Mouse (Mus musculus) CD4-positive helper T cell, adult 2 months (primary cell): ENCODE measurements around the gene Dnaaf2.

Experiments used
- DNase-seq: peaks from one replicate; pipeline ENCODE4 v3.0.0-alpha.2; 2012; ENCODE audit warnings: low read depth, missing footprints, low spot score

Gene Dnaaf2

GRCm38 (mm10) chr12:69198985-69199384 is 756 bp upstream of the Dnaaf2 start:
- DNase-seq: no peak

- DNase-seq: peak; percentile 79
Observed at GRCm38 (mm10) chr12:69197378-69198163, 658 bp downstream of the Dnaaf2 start.

DNA sequence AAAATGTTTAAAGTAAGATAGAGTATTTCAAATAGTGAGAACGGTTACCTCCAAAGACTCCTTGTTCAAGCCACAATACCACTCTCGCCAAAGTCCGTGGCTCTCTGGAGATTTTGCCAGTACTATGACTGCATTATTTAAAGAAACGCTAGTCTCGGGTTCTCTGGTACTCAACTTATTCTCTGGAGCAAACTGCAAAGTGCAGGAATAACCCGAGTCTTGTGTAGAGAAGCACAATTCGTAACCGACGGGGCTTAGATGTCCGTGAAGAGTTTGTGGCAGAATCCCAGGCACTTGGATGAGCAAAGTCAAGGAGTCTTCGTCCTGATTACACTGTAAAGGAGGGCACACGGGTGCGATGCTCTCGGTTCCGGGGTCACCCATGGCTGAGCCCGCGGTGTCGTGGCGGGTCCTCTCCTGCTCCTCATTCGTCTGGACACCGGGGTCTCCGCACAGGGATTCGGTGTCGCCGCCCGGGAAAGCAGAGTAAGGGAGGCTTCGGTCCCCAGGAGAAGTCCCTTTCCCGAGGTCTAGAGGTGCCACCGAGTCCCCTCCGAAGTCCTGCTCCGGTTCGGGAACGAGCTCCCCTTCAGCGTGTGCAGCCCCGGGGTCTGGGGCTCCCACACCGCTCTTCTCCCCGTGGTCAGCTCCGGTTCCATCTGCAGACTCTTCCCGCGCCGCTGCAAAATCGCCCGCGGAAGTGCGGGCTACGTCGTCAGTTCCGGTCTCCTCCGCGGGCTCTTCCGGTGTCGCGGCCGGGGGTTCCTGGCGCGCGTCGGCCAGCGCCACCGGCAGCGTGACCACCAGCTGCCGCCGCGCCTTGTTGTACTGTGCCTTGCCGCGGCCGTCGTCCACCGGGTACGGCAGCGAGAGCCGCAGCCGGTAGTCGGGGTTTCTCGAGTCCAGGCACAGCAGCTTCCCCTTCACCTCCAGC is 1.5 kb downstream of the Dnaaf2 start, which contains the start of gene Gm49383:
Gene Gm49383 (minus strand): TSS at position 661 of the 934 bp plus-strand sequence.
- DNase-seq: peak; percentile 83

GRCm38 (mm10) chr12:69192637-69193036 is 5.6 kb downstream of the Dnaaf2 start:
- DNase-seq: no peak

DNA sequence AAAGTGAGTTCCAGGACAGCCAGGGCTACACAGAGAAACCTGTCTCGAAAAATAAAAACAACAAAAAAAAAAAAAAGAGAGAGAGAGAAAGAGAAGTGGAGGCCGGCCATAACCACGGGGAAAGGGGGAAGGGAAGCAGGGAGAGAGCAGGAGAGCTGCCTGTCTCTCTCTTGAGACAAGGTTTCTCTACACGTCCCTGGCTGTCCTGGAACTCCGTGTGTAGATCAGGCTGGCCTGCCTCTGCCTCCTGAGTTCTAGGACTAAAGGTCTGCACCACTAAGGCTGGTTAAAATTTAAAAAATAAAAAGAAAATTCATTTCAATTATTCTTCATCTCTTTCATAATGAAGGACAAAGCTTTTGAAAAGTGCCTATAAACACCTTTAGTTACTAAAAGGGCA is 6.8 kb downstream of the Dnaaf2 start:
- DNase-seq: no peak

DNA sequence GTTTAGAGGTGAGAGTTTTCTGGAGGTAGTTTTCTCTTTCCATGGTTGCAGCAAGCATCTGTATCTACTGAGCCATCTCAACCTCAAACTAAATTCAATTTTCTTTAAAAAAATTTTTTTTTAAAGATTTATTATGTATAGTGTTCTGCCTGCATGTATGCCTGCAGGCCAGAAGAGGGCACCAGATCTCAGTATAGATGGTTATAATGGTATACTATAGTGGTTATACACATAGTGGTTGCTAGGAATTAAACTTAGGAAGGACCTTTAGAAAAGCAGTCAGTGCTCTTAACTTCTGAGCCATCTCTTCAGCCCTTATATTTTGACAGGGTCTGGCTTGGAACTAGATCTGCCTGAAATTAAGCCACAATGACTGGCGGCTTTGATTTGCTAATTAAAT is 7.7 kb downstream of the Dnaaf2 start:
- peak; percentile 47 for DNase-seq

DNA sequence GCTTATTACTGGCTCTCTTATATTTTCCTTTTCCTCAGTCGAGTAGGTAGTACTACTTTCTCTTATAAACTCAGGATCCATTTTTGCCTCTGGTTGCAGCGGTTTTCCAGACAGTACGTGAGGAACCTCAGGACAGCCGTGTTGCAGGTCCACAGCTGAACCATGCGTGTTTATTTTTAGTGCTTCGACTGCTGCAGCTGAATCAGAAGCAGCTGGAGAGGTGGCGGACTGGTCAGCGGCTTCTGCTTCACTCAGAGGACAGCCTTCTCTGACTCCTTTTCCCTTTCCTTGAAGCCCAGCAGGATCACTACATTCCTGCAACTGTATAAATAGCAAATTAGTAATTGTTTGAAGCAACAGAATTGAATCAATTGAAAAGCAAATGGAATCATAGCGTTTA is 8.2 kb downstream of the Dnaaf2 start:
- DNase-seq: no peak

DNA sequence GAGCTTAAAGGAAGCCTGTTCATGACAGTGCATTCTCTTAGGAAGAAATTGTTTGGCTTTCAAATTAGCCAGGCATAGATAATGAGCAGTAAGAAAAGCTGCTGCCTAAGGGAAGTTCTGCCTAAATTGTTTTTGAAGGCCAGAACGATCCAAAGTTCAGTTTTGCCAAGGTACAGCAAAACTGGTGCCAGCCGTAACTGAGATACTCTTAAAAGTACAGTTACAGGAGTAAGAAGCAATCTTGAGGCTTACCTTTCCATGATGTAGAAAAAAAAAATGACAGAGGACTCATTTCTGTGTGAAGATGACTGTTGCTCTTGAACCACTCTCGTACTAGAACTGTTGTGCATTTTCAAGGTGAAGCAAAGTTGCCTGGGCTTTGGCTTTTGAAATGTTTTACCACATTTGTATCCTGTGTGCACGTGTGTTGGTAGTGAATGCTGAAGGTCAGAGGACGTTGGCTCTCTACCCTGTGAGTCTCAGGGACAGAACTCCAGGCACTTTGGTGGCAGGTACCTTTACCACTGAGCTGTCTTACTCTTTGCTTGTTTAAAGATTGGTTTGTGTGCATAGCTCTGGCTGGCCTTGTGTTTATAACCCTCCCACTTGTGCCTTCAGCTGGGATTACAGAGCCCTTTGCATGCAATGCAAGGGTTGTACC is 11.3 kb downstream of the Dnaaf2 start:
- no peak for DNase-seq

GRCm38 (mm10) chr12:69185371-69185770 is 12.9 kb downstream of the Dnaaf2 start:
- DNase-seq: no peak

DNA sequence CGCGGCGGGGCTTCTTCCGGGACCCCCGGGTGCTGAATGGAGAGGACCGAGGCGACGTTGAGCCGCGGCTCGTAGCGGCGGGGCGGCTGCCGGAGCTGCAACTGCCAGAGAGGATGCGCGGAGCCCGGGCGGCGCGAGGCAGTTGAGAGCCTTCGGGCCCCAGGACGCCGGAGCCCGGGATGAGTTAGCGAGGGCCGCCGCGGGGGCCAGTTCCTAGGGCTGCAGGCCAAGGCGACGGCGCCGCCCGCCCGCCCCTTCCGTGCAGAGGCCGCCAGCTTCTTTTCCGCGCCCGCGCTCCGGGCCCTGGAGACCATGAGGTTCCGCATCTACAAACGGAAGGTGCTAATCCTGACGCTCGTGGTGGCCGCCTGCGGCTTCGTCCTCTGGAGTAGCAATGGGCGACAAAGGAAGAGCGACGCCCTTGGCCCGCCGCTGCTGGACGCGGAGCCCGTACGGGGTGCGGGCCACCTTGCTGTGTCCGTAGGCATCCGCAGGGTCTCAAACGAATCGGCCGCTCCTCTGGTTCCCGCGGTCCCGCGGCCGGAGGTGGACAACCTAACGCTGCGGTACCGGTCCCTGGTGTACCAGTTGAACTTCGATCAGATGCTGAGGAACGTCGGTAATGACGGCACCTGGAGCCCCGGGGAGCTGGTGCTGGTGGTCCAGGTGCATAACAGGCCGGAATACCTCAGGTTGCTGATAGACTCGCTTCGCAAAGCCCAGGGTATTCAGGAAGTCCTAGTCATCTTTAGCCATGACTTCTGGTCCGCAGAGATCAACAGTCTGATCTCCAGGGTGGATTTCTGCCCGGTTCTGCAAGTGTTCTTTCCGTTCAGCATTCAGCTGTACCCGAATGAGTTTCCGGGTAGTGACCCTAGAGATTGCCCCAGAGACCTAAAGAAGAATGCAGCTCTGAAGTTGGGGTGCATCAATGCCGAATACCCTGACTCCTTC is 13.6 kb downstream of the Dnaaf2 start:
- no peak for DNase-seq

- DNase-seq: peak; percentile 98
Observed at GRCm38 (mm10) chr12:69183583-69184308, 14.5 kb downstream of the Dnaaf2 start, which contains the start of the genes Rpl36al and Mgat2. Gene Rpl36al (minus strand): TSS chr12:69184083. Gene Mgat2 (plus strand): TSS chr12:69184157.

GRCm38 (mm10) chr12:69181800-69182199 is 16.4 kb downstream of the Dnaaf2 start:
- no peak for DNase-seq

GRCm38 (mm10) chr12:69179371-69179770 is 18.9 kb downstream of the Dnaaf2 start:
- DNase-seq: no peak

DNA sequence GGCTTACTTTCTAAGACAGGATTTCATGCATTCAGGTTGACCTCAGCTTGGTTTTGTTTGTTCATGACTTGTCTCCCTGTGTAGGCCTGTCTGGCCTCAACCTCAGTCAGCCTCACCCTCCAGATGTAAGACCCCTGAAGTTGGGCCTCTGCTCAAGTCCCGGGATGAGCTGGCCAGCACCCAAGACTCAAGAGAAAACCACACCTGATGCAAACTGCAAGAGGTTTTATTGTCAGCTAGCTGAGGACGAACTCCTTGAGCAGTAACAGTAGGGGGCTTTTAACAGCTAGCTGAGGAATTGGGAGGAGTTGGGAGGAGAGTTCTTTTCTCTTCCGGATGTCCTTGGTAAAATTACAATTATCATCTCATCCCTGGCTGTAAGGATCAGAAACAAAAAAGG is 20.7 kb downstream of the Dnaaf2 start:
- DNase-seq: no peak

DNA sequence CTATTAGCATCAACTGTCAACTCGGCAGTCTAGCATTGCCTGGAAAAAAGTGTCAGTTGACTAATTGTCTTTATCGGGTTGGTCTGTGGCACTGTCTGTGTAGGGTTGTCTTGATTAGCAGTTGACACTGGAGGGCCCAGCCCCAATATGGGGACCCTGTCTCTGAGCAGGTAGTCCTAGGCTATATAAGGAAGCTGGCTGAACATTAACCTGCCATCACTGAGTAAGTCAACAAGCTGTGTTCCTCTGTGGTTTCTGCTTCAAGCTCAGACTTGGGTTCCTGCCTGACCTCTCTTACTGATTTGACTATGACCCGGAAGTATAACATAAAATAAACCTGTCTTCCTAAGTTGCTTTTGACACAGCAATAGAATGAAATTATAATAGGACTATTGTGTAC is 22.3 kb downstream of the Dnaaf2 start:
- no peak for DNase-seq

DNA sequence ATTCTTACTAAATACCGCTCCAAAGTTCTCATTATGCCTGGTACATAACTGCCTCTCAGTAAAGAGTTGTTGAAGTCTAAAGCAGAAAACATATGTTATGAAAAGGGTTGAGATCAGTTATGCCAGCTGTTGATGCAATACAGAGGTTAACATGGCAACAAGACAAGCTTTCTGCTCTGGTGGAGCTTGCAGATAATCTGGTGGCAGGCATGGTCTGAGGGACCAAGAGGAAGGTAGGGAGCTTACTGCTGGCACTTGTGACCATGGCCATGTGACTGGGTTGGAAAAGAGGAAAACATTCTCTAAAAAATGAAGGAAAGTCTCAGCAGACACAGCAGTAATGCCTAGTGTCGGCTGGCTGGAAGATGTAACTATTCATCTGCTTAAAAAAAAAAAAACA is 26.9 kb downstream of the Dnaaf2 start:
- no peak for DNase-seq

DNA sequence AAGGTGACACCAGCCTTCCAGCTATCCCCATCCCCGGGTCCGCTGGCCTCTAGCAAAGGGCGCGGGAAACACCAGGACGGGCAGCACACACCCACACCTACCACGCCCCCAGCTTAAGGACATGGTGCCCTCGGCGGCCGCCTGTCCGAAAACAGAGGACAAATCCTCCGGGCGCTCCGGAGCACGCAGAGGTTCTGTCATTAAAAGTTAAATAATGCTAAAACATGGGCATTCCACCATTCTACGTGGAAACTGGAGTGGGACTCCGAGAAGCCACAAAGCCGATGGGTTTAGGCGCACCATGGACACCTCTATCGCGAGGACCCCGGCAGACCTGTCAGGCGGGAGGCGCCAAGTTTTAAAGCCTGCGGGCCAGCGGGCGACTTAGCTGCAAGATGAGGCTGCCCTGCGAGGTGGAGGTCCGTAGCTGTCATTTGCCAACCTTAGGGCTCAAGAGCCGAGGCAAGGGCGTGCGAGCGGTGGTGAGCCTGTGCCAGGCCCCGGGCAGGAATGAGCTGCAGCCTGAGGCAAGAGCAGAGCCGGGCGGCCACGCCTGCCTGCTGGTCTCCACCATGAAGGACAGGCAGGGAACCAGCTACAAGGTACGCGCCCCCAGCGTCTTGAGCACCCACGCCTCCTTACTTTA is 29.6 kb downstream of the Dnaaf2 start, which contains the start of gene Lrr1:
Gene Lrr1 (plus strand): TSS at position 354 of the 646 bp plus-strand sequence.
- DNase-seq: peak; percentile 86

DNA sequence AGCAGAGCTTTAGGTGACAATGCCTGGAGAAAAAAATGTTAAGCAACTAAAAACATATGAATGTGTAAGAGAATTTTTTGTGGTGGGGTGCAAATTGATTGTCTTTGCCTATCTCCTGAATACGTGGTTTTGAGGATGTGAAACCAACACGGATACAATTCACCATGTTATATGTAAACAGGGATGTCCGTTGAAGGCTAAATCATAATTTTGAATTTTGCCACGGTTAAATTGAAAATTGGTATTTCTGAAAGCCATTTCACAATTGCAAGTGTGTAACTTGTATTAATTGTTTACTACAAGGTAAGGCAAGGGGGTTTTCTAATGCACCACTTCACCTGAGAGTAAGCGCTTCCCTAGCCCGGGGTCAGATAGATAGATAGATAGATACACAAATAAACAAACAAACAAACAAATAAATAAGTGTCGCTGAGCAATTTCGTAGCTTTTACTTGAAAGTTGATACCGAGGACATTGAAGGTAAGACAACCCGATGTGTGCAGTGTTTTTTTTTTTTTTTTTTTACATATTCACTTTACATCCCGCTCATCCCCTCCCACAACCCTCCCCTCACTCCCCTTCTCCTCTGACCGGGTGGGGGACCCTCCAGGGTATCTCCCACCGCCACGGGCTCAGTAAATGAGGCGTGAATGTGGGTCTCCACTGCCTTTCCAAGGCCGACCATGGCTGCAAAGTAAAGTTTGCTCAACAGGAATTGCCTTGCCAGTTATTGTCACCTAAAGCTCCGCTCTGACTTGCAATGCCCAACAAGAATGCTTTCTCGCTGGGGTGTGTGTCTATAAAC is 30.4 kb downstream of the Dnaaf2 start:
- DNase-seq: no peak
